Mouse (Mus musculus) mouse embryonic stem cell (cell line): ENCODE measurements around the gene Cdc7.

Experiments
- in situ Hi-C, 2 experiments: fragments of 300-500 bp; cut with MboI; formaldehyde crosslinking; loops; 1 replicate in 1 of 2; 3 replicates in 1 of 2; pipeline ENCODE4 v1.14.3; 2019 to 2020; ENCODE audit warnings: low sequenced_read_pairs in 2 of 2, low pct_unique_long_range_greater_than_20kb in 1 of 2, mixed read lengths in 1 of 2; ENCODE audit not compliant: unreplicated experiment in 1 of 2

The Cdc7 gene

DNA sequence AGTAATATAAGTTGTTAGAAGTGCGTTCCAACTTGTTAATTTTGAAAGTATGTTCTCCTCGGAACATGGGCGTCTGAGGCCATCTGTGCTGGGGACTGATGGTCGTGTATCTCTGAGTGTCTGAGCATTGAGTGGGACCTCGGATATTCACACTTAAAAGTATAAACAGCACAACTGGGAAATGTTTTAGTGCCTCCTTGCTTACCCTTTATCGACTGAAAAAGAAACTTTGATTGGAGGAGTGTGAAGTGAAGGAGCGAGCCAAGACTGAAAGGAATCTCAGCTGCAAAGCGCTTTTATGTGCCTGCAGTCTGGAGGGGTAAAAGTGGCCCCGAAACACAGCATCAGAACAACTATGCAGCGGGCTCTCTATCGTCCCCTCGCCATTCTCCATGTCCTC lies 25.7 kb downstream of the Cdc7 start:
- in situ Hi-C loops: no loop called here

DNA sequence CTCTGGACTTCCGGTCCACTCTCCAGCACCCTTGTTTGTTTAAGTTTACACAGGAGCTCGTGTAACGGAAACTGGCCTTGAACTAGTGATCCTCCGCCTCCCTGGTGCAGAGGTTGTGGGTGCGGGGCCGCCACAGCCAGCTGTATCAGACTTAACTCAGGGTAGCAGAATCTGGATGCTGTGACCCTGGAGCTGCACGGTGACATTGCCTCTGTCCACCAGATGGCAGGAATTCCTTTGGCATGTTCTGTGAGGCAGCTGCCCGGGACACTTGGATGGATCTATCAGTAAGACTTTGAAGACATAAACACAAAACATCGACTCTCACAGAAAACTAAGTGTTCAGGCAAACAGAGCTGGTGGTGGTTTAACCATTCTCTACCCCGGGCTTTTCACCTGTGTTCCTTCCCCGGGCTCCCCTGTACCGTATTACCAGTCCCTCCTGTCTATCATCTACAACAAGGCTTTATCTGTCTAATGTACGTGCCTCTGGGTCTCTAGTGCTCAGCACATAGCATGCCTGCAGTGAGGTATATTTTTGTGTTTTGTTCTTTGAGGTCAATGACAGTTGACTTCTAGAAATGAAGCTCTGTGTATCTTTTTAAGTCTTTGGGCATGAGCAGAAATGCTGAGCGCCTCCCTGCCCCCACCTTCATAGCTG lies 26.6 kb downstream of the Cdc7 start:
- in situ Hi-C loops: no loop called here

DNA sequence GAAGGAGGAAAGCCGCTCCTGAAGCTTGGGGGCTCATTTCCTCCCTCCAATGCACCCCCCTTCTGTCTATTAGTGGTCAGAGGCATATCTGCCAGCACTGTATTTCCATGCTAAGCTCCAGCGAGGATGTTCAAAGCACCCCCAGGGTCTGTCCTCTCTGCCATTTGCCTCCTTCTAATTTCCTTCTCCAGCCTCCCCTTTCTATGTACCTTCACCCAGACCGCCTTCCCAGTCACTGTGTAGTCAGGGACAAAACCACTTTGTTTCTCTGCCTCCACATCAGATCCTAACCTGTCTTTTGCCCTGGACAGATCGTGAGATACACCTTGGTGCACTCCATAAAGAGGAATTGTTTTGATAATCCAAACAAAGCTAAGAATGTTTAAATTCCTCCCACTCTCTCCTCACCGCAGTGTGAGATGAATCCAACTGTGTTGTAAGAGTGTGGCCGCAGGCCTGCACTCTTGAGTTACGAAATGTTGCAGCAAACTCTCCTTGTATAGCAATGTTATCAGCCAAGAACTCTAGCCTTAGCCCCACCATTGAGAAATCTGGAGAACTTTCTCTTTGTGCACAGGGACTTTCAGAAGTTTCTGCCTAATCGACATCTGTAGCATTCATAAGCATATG lies 27.3 kb downstream of the Cdc7 start:
- in situ Hi-C loops: no loop called here

- in situ Hi-C loops: no loop called here
These were observed 30.6 kb downstream of the Cdc7 start for GRCm38 (mm10) chr5:106994716-106995115.

DNA sequence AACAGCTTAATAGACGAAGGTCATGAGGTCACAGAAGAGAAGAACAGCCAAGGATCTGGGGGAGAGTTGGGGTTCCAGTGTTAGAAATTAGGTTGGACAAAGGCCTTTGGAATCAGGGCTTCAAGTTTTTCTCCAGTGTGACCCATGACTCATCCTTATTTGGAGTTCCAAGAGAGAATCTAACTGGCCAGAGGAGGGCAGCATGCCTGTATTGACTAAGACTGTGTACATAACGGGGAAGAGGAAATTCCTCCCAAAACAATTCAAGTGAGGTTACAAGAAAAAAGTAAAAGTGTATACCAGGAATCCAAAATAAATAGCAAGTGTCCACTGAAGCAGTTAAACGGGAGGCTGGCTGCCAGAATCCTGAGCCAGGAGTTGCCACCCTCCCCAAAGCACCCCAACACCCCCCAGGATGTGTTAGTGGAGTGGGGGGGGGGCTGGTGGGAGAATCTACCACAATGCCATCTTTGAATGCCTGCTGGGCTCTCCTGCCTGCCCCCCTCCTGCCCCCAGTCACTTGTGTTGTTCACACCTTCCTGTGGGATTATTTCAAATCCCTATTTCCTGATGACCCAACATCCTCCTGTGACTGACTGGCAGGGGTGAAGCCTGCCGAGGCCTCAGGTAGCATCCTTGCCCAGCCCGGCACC lies 31.9 kb downstream of the Cdc7 start:
- in situ Hi-C loops: no loop called here

- in situ Hi-C loops: no loop called here
These were observed 32.6 kb downstream of the Cdc7 start for GRCm38 (mm10) chr5:106996539-106997244.

- in situ Hi-C loops: loop anchor here in 1 of 2 experiments (25.0 kb wide), 1 partner anchor 311 kb away; no protein-coding TSS in a partner anchor
These were observed 37.4 kb downstream of the Cdc7 start for GRCm38 (mm10) chr5:107001396-107002090.

DNA sequence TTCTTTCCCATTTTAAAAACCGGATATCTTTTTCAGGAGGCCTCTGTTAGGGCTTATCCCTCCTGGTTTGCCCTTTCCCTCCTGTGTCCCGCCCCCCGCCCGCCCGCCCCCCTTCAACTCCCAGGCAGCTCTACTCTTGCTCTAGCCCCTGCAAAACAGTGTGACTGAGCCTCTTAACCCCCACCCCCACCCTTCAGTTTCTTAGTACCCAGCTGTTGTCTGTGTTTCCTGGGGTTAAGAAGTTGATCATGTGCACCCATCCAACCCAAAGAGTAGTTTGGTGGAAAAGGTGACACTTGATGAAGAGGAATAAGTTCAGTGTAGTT lies 37.9 kb downstream of the Cdc7 start:
- in situ Hi-C loops: loop anchor here in 1 of 2 experiments (25.0 kb wide), 1 partner anchor 310 kb away; no protein-coding TSS in a partner anchor

DNA sequence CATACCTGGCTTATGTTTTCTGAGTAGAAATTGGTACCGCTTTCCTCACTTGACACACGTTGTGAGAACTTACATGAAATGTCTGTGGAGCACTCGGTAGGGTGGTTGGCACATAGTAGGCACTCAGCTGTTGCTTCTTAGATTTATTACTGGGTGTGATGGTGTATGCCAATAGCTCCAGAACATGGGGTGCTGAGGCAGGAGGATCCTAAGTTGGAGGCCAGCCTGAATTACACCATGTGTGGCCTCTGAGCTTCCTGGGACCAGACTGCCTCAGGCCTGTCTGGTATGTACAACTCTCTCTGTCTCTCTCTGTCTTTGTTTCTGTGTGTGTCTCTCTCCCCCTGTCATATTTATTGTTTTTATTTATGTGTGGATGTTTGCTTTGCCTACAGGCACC lies 45.6 kb downstream of the Cdc7 start:
- in situ Hi-C loops: loop anchor here (5.0 to 25.0 kb wide), 2 partner anchors 303 to 308 kb away; no protein-coding TSS in a partner anchor

DNA sequence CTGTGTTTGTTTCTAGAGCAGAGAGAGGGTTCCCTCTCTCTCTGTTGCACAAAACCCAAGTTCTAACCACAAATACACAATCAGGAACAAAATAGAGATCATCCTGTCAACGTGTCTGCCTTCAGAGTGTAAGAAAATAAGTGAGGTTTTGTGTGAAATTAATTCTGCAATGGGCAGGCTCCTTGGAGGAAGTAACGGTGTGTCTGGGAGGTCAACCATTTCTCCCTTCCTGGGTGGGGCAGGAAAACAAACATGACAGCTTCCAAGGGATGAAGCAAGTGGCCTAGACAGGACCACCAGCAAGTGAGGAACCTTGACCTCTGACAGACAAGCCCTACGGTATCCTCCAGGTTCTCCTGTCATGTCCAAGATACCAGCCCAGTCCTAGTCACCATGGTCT lies 46.2 kb downstream of the Cdc7 start:
- in situ Hi-C loops: loop anchor here in 1 of 2 experiments (25.0 kb wide), 1 partner anchor 302 kb away; no protein-coding TSS in a partner anchor

- in situ Hi-C loops: loop anchor here in 1 of 2 experiments (25.0 kb wide), 1 partner anchor 301 kb away; no protein-coding TSS in a partner anchor
These were observed 47.4 kb downstream of the Cdc7 start for GRCm38 (mm10) chr5:107011316-107012029.

DNA sequence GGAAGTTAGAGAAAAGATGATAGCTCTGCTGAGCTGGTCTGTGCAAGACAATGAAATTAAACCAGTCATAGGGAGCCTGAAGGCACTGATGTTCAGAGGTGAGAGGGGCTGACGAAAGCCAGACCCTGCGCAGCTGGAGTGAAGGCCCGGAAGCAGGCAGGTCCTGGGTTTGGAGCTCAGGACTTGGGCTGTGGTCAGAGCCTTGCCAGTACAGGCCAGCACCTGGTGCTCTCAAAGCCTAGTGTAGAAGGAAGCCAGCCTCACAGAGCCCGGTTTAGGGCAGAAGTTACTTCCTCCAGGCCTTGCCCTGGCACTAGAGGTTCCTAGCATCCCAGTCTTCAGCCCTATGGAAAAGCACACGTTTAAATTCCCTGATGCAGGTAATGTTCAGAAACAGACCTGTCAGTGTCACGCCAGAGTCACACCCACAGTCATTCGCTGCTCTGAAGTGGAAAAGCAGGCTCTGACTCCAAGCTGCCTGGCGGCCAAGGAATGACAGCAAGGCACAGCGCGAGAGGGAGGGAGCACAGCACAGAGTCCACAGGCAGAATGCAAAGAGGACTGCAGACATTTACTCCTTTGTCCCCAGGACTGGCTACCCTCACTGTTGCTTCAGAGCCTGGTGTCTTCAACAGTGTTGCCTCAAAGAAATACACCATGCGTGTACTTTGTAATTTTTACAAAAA lies 48.1 kb downstream of the Cdc7 start:
- in situ Hi-C loops: loop anchor here in 1 of 2 experiments (25.0 kb wide), 1 partner anchor 300 kb away; no protein-coding TSS in a partner anchor

- in situ Hi-C loops: loop anchor here in 1 of 2 experiments (25.0 kb wide), 1 partner anchor 299 kb away; no protein-coding TSS in a partner anchor
These were observed 49.3 kb downstream of the Cdc7 start for GRCm38 (mm10) chr5:107013393-107013792.

DNA sequence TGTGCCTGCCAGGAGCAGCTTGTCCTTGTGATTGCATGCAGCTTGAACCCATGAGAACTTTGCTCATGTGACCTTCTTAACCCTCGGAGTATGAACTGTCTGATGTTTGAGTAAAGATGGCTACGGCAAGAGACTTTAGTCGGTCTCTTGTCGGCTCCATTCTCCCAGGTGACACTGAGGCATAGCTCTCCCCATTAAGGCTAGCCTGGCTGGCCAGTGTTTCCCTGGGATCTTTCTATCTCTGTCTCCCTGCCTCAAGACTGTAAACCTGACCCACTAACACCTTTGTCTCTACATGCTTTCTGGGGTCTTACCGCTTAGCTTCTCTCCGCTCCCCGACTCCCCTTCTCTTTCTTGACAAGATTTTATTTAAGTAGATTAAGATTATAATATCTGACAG lies 50.0 kb downstream of the Cdc7 start:
- in situ Hi-C loops: loop anchor here in 1 of 2 experiments (25.0 kb wide), 1 partner anchor 298 kb away; no protein-coding TSS in a partner anchor

GRCm38 (mm10) chr5:107015046-107015421 lies 50.9 kb downstream of the Cdc7 start:
- in situ Hi-C loops: loop anchor here in 1 of 2 experiments (25.0 kb wide), 1 partner anchor 297 kb away; no protein-coding TSS in a partner anchor

GRCm38 (mm10) chr5:107015422-107016081 lies 51.4 kb downstream of the Cdc7 start:
- in situ Hi-C loops: loop anchor here in 1 of 2 experiments (25.0 kb wide), 1 partner anchor 297 kb away; no protein-coding TSS in a partner anchor
